Mouse (Mus musculus) telencephalon, adult 2 months (tissue): ENCODE results near the gene Srgap2.
"Not testable (repeated sequence)": the region's sequence is repeated elsewhere in the genome, so short reads cannot be mapped to it uniquely, and the experiment has no call there.

Experiments
- DNase-seq: peaks from one replicate; pipeline ENCODE4 v3.0.0-alpha.2; 2011; ENCODE audit warnings: low read depth, low spot score

Srgap2 gene

DNA sequence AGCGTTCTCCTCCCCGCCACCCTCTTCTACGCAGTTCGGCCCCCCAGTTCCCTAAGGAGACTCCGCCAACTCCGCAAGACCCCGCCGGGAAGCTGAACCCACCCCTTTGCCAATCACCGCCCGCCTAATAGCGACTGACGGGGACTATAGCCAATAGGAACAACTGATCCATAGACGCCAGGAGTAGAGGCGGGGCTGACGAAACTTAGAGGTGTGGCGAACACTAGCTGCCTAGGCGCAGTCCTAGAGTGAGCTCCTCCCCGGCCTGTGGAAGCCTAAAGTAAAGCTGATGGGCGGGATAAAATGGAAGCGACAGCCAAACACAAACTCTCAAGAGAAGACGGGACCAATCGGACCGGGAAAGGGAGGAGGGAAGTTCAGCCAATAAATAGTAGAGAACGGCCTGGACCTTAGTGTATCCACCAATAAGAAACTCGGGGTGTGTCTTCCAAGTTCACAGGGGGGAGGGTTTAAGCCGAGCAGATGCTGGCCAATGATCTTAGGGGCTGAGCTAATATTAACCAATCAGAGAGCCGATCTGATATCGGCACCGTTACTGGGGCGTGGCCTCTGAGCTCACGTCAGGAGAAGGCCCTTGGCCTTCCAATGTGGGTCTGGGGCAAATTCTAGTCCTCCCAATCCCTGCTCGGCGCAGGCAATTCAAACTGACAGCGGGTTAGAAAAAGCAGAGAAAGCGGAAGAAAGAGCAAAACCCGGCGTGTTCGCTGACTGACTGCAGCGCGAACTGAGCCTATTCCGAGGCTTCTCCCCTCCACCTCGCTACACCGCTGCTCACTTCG lies at the start of gene Srgap2, which contains the start of gene Fam72a:
Srgap2 (minus strand) TSS at position 72 of the 800 bp plus-strand sequence.
Fam72a (plus strand) TSS at position 623 of the 800 bp plus-strand sequence.
- peak; percentile 100 for DNase-seq

DNA sequence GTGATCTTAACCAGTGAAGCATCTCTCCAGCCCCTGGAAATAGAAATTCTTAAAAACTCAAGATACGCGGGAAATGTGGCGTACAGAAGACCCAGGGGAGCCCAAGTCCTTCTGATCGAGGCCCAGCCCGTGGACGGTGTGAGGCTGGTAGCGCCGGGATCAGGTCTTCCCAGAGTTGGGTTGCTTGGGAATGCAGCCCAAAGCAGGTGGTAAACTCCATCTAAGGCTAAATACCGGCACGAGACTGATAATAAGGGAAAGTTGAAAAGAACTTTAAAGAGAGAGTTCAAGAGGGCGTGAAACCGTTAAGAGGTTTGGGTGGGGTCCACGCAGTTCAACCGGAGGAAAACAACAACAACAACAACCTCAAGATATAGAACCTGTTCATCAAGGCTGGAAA lies 46.6 kb upstream of the Srgap2 start:
- no peak for DNase-seq

DNA sequence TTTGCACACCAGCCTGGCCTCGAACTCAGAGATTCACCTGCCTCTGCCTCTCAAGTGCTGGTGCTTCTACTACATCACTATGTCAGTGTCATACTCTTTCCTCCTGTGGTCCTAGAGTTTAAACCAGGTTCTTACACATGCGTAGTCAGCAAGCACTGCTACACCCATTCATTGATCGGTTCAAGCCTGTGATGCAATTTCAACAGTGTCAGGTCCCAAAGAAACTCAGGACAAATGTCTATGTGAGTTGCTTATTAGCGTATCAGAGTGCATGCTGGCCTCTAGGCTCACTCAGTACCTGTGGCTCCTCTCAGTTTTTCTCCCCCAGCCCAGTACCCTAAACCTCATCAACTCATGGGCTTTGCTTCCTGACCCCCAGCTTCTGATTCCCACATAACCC lies 43.2 kb upstream of the Srgap2 start:
- no peak for DNase-seq

- no peak for DNase-seq
These were observed 42.6 kb upstream of the Srgap2 start for GRCm38 (mm10) chr1:131569721-131570120.

DNA sequence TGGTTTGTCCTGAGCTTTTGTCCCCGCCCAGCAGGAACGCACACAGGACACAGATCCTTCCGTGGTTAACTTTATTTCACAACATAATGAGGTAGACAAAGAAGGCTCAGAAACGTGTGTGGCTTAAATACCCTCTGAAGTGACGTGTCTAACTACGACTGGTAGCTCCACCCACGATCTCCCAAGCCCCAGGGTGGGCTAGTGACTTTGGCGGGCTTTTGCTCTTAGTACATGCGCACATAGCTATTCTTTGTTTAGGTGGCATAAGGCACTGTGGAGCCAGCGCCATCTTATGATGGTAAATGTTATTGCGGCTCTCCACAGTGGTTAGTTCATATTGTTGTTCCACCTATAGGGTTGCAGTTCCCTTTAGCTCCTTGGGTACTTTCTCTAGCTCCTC lies 38.9 kb upstream of the Srgap2 start:
- not testable (repeated sequence) for DNase-seq

GRCm38 (mm10) chr1:131562081-131562480 lies 34.9 kb upstream of the Srgap2 start:
- DNase-seq: no peak

DNA sequence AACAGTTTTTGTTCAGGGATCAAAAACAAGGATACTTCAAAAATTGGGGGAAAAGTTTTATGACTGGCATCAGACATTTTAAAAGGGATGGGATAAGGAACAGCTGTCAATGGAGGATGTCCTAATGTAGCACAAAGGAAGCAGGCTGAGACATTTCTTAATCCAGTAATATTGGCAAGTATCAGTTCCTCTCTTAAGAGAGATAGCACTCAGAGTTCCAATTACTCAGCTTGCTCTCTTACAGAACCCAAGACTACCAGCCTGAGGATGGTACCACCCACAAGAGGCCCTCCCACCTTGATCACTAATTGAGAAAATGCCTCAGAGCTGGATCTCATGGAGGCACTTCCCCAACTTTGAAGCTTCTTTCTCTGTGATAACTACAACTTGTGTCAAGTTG lies 33.3 kb upstream of the Srgap2 start:
- DNase-seq: no peak

GRCm38 (mm10) chr1:131555042-131555812 lies 28.1 kb upstream of the Srgap2 start:
- DNase-seq: peak; percentile 93

GRCm38 (mm10) chr1:131553428-131553827 lies 26.3 kb upstream of the Srgap2 start:
- no peak for DNase-seq

- no peak for DNase-seq
These were observed 24.8 kb upstream of the Srgap2 start for GRCm38 (mm10) chr1:131551956-131552355.

DNA sequence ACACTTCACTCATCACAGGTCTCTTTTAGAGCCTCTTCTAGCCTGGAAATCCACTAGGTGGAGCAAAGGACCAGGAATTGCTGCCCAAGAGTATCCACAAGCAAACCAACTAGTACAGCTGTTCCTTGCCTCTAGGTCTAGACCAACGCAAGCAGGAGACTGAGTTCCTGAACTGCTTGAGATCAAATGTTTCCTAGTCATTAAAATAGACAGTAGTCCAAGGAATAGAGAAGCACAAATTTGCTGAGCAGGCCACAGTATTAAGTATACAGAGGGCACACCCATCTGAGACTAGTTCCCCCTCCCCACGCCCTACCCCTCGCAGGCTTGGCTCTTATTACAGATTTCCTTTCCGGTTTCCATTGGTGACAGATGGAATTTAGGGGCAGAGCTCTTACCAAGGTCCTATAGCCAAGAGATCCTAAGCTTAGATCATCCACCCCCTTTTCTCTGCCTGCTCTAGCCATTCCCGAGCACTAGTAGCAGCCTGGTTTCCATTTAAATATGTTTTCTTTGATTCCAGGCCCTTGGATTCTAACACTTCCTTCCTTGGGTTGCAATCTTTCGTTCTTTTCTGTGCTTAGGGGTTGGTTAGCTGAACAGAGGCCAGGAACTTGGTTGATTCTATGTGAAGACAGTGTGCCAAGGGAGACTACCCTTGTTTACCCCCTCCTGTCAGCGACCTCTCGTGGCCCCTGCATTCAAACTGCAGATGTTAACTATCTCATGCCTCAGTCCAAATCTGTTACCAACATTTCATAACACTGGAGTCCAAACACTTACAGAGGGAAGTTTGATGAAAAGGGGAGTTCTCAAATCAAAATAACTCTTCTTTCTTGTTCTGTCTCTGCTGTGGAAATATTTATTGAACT lies 21.6 kb upstream of the Srgap2 start:
- DNase-seq: no peak

- no peak for DNase-seq
These were observed 19.9 kb upstream of the Srgap2 start for GRCm38 (mm10) chr1:131546798-131547690.

GRCm38 (mm10) chr1:131543886-131544565 lies 16.9 kb upstream of the Srgap2 start:
- no peak for DNase-seq

DNA sequence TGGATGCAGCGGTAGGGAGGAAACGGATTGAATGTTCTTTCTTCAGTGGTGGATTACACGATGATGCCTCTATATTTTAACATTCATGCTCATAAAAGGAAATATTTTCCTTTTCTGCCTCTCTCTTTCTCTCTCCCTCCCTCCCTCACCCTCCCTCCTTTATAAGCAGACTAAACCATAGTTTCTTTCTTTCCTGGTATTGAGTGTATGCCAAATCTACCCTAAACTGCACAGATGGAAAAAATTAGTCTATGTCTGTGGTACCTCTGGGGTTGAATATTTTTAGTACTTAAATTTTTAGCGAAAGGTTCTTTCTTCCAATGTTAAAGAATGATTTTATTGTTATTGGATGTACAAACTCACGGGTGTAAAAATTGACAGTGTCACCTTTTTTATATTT lies 14.8 kb upstream of the Srgap2 start:
- DNase-seq: no peak

DNA sequence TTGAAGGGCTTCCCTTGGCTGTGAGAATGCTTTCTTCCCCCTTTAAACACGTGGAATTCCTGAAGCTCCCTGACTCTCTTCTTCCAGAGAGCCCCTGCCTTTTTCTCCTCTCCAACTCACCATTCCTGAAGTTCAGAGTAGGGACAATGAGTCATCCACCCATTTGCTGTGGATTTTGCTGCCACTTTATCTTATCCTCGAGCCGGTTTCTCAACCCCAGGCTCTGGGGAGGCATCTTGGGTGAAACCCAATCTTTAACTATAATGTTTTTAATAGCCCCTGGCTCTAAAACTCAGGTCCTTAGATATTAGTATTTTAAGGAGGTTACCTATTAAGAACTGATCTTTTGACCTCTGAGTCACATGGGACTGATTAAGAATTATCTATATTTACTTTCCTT lies 14.3 kb upstream of the Srgap2 start:
- no peak for DNase-seq

- DNase-seq: no peak
These were observed 13.6 kb upstream of the Srgap2 start for GRCm38 (mm10) chr1:131540795-131541194.

DNA sequence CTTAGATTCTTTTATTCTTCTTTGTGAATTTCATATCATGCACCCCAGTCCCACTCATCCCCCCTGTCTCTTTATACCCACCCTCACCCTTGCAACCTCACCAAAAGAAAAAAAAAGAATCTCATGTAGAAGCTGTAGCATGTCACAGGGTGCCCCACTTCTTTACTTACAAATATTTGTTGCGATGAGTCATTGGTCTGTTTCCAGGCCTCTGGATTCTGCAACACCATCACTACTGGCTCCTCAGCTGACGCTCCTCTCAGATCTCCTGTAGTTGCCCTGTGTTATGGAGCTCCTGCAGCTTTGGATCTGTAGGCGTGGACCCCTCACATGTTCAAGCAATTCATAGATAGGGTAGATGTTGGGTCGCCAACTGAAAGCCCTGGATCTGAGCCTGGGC lies 12.6 kb upstream of the Srgap2 start:
- no peak for DNase-seq

DNA sequence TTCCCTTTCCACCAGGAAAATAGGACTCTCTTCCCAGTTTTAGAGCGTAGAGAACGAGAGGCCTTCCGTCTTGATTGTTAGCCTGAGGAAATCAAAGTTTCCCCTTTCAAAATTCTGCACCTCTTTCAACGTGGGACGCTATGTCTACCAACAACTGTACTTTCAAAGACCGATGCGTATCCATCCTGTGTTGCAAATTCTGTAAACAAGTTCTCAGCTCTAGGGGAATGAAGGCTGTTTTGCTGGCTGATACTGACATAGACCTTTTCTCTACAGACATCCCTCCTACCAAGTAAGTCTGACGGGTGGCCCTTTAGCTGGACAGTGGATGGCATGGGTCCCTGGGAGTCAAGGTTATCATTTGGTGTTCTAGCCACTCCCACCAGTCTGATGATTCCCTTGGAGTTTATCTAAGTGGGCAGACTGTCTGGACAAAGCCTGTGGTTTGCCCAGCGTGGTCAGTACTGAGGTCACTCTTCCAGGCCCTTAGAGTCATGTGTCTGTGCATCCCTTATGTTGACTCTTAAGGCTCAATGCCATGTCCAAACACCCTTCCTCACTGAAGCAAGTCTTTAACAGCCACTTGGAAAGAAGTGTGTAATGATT lies 1.5 kb upstream of the Srgap2 start:
- no peak for DNase-seq

GRCm38 (mm10) chr1:131528081-131528507 lies 942 bp upstream of the Srgap2 start:
- no peak for DNase-seq
